Mouse (Mus musculus) limb, embryonic 11.5 days (tissue): ENCODE data around the gene Mapk6. TPM values are rescaled to one million over a fixed set of nuclear protein-coding genes. Genes with fewer than 3 reads are reported as not detected.

Experiments
- ATAC-seq: fragments of 200-750 bp; cut with Nextera tagmentation; 2 replicates; pipeline ENCODE4 v1.8.0; 2017; ENCODE audit warnings: low read depth; ENCODE audit not compliant: insufficient number of reproducible peaks, low FRiP score, low TSS enrichment
- DNase-seq: peaks from one replicate; pipeline ENCODE4 v3.0.0-alpha.2; 2015; ENCODE audit warnings: low spot score
- H3K27ac ChIP-seq: fragments of 300-500 bp; sonication (generic); replicated peaks from 2 replicates; pipeline ENCODE4 v1.5.1; 2014; ENCODE audit warnings: low read depth, mild to moderate bottlenecking, low read length
- H3K27me3 ChIP-seq: fragments of 300-500 bp; sonication (generic); 2 replicates; pipeline ENCODE4 v1.6.1; 2014; ENCODE audit warnings: mild to moderate bottlenecking, low read length, mixed read lengths; ENCODE audit not compliant: control insufficient read depth, insufficient read depth
- H3K36me3 ChIP-seq: fragments of 300-500 bp; sonication (generic); 2 replicates; pipeline ENCODE4 v1.6.1; 2014; ENCODE audit warnings: mild to moderate bottlenecking, low read length, moderate library complexity, mixed read lengths; ENCODE audit not compliant: control insufficient read depth, insufficient read depth
- H3K4me1 ChIP-seq: fragments of 300-500 bp; sonication (generic); 2 replicates; pipeline ENCODE4 v1.6.1; 2014; ENCODE audit warnings: low read length, mixed read lengths; ENCODE audit not compliant: control insufficient read depth, insufficient read depth
- H3K4me2 ChIP-seq: fragments of 300-500 bp; sonication (generic); 2 replicates; pipeline ENCODE4 v1.6.1; 2014; ENCODE audit warnings: low read depth, mild to moderate bottlenecking, moderate library complexity; ENCODE audit not compliant: severe bottlenecking
- H3K4me3 ChIP-seq: fragments of 300-500 bp; sonication (generic); 2 replicates; pipeline ENCODE4 v1.5.1; 2014; ENCODE audit warnings: low read depth, low read length
- H3K9ac ChIP-seq: fragments of 300-500 bp; sonication (generic); 2 replicates; pipeline ENCODE4 v1.6.1; 2014; ENCODE audit warnings: mild to moderate bottlenecking, low read length
- H3K9me3 ChIP-seq: fragments of 300-500 bp; sonication (generic); 2 replicates; pipeline ENCODE4 v1.6.1; 2016; ENCODE audit warnings: low read length; ENCODE audit not compliant: control insufficient read depth
- WGBS: fragments of 180-500 bp; shearing (Covaris S2); extraction: QIAGEN DNeasy Blood & Tissue Kit; methylation state at CpG from one replicate; pipeline ENCODE4 v1.1.7; 2014; 5-methylcytosine and 5-hydroxymethylcytosine counted together
- polyA plus RNA-seq: library from polyadenylated mRNA; unstranded; fragments of >200 nt; fragmentation: Nextera tagmentation; extraction: Ambion mirVana; gene quantifications from 2 replicates; pipeline ENCODE4 v1.2.1, GENCODE M21; 2014

The Mapk6 gene
- polyA plus RNA-seq, 1 experiment from 2014 or later = 151 TPM

GRCm38 (mm10) chr9:75338016-75338415 lies 71.8 kb downstream of the Mapk6 start:
- no peak overlapping the region for H3K9ac ChIP-seq
- no peak overlapping the region for H3K4me2 ChIP-seq
- no peak overlapping the region for H3K4me3 ChIP-seq
- peaks cover 2% of the 10 kb centered on the region; the same call in 1 of the 2 replicates for H3K36me3 ChIP-seq
- no peaks in the 10 kb centered on the region for H3K27me3 ChIP-seq
- H3K9me3 ChIP-seq = no peaks in the 10 kb centered on the region
- WGBS = 93% methylated on average over 6 of the region's 6 CpGs
- H3K27ac ChIP-seq = no peak overlapping the region
- DNase-seq (no peak), ATAC-seq (no peak)
- H3K4me1 ChIP-seq = no peaks in the 10 kb centered on the region

- H3K4me2 ChIP-seq = no peak overlapping the region
- H3K36me3 ChIP-seq = peaks cover 2% of the 10 kb centered on the region; the same call in 1 of the 2 replicates
- no peaks in the 10 kb centered on the region for H3K4me1 ChIP-seq
- H3K27me3 ChIP-seq = no peaks in the 10 kb centered on the region
- no peaks in the 10 kb centered on the region for H3K9me3 ChIP-seq
- no peak overlapping the region for H3K4me3 ChIP-seq
- ATAC-seq (no peak), DNase-seq (no peak)
- 80% methylated on average over 4 of the region's 4 CpGs for WGBS
- H3K27ac ChIP-seq = no peak overlapping the region
- H3K9ac ChIP-seq = no peak overlapping the region
Measured at GRCm38 (mm10) chr9:75334440-75334839, 75.4 kb downstream of the Mapk6 start.

- no peak overlapping the region for H3K9ac ChIP-seq
- H3K27me3 ChIP-seq = no peaks in the 10 kb centered on the region
- 92% methylated on average over 8 of the region's 8 CpGs for WGBS
- H3K4me1 ChIP-seq = no peaks in the 10 kb centered on the region
- H3K4me2 ChIP-seq = no peak overlapping the region
- DNase-seq (no peak), ATAC-seq (no peak)
- H3K36me3 ChIP-seq = peaks cover 2% of the 10 kb centered on the region; the same call in 1 of the 2 replicates
- H3K27ac ChIP-seq = no peak overlapping the region
- no peaks in the 10 kb centered on the region for H3K9me3 ChIP-seq
- no peak overlapping the region for H3K4me3 ChIP-seq
Measured at GRCm38 (mm10) chr9:75330821-75331220, 79.0 kb downstream of the Mapk6 start.

- Histone ChIP-seq H3K27ac (no peak overlapping the region), H3K9me3 (no peaks in the 10 kb centered on the region), H3K9ac (no peak overlapping the region), H3K4me3 (no peak overlapping the region), H3K36me3 (no peaks in the 10 kb centered on the region; the same call in 1 of the 2 replicates), H3K4me1 (no peaks in the 10 kb centered on the region), H3K27me3 (no peaks in the 10 kb centered on the region), H3K4me2 (no peak overlapping the region)
- 95% methylated on average over 3 of the region's 3 CpGs for WGBS
- ATAC-seq (no peak), DNase-seq (no peak)
Measured at GRCm38 (mm10) chr9:75328047-75328446, 81.8 kb downstream of the Mapk6 start.

- Histone ChIP-seq H3K4me3 (no peak overlapping the region), H3K27ac (no peak overlapping the region), H3K36me3 (no peaks in the 10 kb centered on the region), H3K4me1 (no peaks in the 10 kb centered on the region), H3K4me2 (no peak overlapping the region), H3K27me3 (no peaks in the 10 kb centered on the region), H3K9me3 (no peaks in the 10 kb centered on the region), H3K9ac (no peak overlapping the region)
- no peak for ATAC-seq
- 72% methylated on average over 13 of the region's 13 CpGs for WGBS
- no peak for DNase-seq
Measured at GRCm38 (mm10) chr9:75322099-75322885, 87.5 kb downstream of the Mapk6 start.

- Histone ChIP-seq H3K9ac (no peak overlapping the region), H3K4me3 (no peak overlapping the region), H3K27me3 (no peaks in the 10 kb centered on the region), H3K4me1 (peaks cover 7% of the 10 kb centered on the region; the same call in 1 of the 2 replicates), H3K36me3 (no peaks in the 10 kb centered on the region), H3K9me3 (no peaks in the 10 kb centered on the region), H3K27ac (no peak overlapping the region), H3K4me2 (no peak overlapping the region)
- 81% methylated on average over 3 of the region's 3 CpGs for WGBS
- DNase-seq (no peak), ATAC-seq (no peak)
Measured at GRCm38 (mm10) chr9:75319365-75319764, 90.4 kb downstream of the Mapk6 start.

Other genes with a start within 250 kb of the Mapk6 start
- gene Myo5c, start 178.0 kb downstream of the Mapk6 start, polyA plus RNA-seq = 0.95 and 1.4 TPM in 2 replicates
- 20.8 and 23.0 TPM in 2 replicates for gene Gnb5, start 103.7 kb downstream of the Mapk6 start, polyA plus RNA-seq
- not detected in 2 replicates for gene Bcl2l10, start 62.2 kb downstream of the Mapk6 start, polyA plus RNA-seq
- gene Leo1, start 31.5 kb upstream of the Mapk6 start, polyA plus RNA-seq = 52.4 and 53.0 TPM in 2 replicates
- 103 and 113 TPM in 2 replicates for gene Tmod3, start 149.7 kb upstream of the Mapk6 start, polyA plus RNA-seq
- gene Tmod2, start 201.3 kb upstream of the Mapk6 start, polyA plus RNA-seq = 20.9 and 28.1 TPM in 2 replicates
- gene Lysmd2, start 215.7 kb upstream of the Mapk6 start, polyA plus RNA-seq = 19.7 and 21.6 TPM in 2 replicates